ENCODE assay signal across 19 mouse cellular contexts in genomic region chr2:52567421-52567820, GRCm38 (mm10).
DNase-seq lines count a peak whose midpoint lies in the region; ATAC-seq and TF ChIP-seq lines count a peak whose summit lies in the region.
"Had no signal": no experiment of that assay in that cellular context is flagged by ENCODE, and none has a peak within 500 bp of the region (broad histone marks: within the 10 kb centered on the region; RNA-seq: fewer than 3 reads in every experiment).

No protein-coding gene starts in this region.

- no peak overlapping the region for H3K4me3 ChIP-seq in heart, embryonic 11.5 days (ENCODE audit: low read depth, low read length)
- H3K4me3 ChIP-seq in heart, postnatal 0 days (ENCODE audit: low read depth, low read length) = no peak overlapping the region
- H3K4me3 ChIP-seq in hindbrain, embryonic 10.5 days = no peak overlapping the region
- H3K4me3 ChIP-seq: embryonic facial prominence, embryonic 10.5 days; heart, embryonic 13.5 days; intestine, embryonic 15.5 days had no signal

- H3K36me3 ChIP-seq in heart, embryonic 11.5 days (ENCODE audit: control insufficient read depth, insufficient read depth, low read length) = no peaks in the 10 kb centered on the region
- H3K36me3 ChIP-seq in heart, postnatal 0 days (replicated peaks; ENCODE audit: control insufficient read depth, insufficient read depth, low read length) = no peaks in the 10 kb centered on the region
- H3K36me3 ChIP-seq in hindbrain, embryonic 10.5 days = no peaks in the 10 kb centered on the region
- H3K36me3 ChIP-seq: embryonic facial prominence, embryonic 10.5 days; heart, embryonic 13.5 days; intestine, embryonic 15.5 days had no signal

- DNase-seq in heart, adult 18-20 months = peak; percentile 60 to 83
- peak; percentile 73 to 76 for DNase-seq in heart, adult 9 months (ENCODE audit: low spot score in 2 of 2)
- peak; percentile 41 for DNase-seq in heart, postnatal 0 days (ENCODE audit: low spot score)
- peak; percentile 38 for DNase-seq in heart, postnatal 4 days
- no peak for DNase-seq in layer of hippocampus, postnatal 10 days (ENCODE audit: low spot score in 2 of 2)
- no peak for DNase-seq in hindbrain, embryonic 10.5 days (ENCODE audit: low spot score)
- DNase-seq in ovary, postnatal 36 days (ENCODE audit: low spot score) = no peak
- DNase-seq: adrenal gland, adult 2 months; adrenal gland, postnatal 25 days; cerebellum, adult 18-20 months; cerebellum, adult 9-11 months; gastrocnemius, postnatal 25 days; kidney, adult 18-20 months had no signal

- no peak overlapping the region for H3K9ac ChIP-seq in heart, embryonic 11.5 days (ENCODE audit: low read depth, low read length)
- H3K9ac ChIP-seq in heart, postnatal 0 days (replicated peaks; ENCODE audit: low read depth, low read length) = no peak overlapping the region
- H3K9ac ChIP-seq: heart, embryonic 13.5 days; hindbrain, embryonic 14.5 days; intestine, embryonic 15.5 days had no signal

- H3K27me3 ChIP-seq in heart, embryonic 11.5 days (ENCODE audit: control insufficient read depth, insufficient read depth, low read length) = no peaks in the 10 kb centered on the region
- H3K27me3 ChIP-seq in heart, postnatal 0 days (ENCODE audit: control insufficient read depth, insufficient read depth, low read length) = no peaks in the 10 kb centered on the region
- H3K27me3 ChIP-seq in hindbrain, embryonic 10.5 days (ENCODE audit: insufficient read depth, poor library complexity, severe bottlenecking) = no peaks in the 10 kb centered on the region
- H3K27me3 ChIP-seq: heart, embryonic 13.5 days; intestine, embryonic 15.5 days had no signal

- peaks cover 19% of the 10 kb centered on the region for H3K4me1 ChIP-seq in heart, embryonic 11.5 days (ENCODE audit: control insufficient read depth, insufficient read depth, low read length)
- H3K4me1 ChIP-seq in heart, postnatal 0 days (ENCODE audit: control insufficient read depth, insufficient read depth) = peaks cover 19% of the 10 kb centered on the region; the same call in 1 of the 2 replicates
- H3K4me1 ChIP-seq in hindbrain, embryonic 10.5 days (replicated peaks) = no peaks in the 10 kb centered on the region
- H3K4me1 ChIP-seq: embryonic facial prominence, embryonic 10.5 days; intestine, embryonic 15.5 days had no signal

- ATAC-seq in heart, embryonic 11.5 days (replicated peaks; ENCODE audit: insufficient number of reproducible peaks, low FRiP score, low TSS enrichment) = no peak
- no peak for ATAC-seq in heart, postnatal 0 days (ENCODE audit: insufficient read depth, low read depth)
- ATAC-seq: forebrain, embryonic 14.5 days; intestine, embryonic 15.5 days had no signal

- H3K9me3 ChIP-seq in heart, embryonic 11.5 days (replicated peaks; ENCODE audit: control insufficient read depth, low read length) = no peaks in the 10 kb centered on the region
- H3K9me3 ChIP-seq in heart, postnatal 0 days (replicated peaks; ENCODE audit: control insufficient read depth, low read length) = no peaks in the 10 kb centered on the region
- no peaks in the 10 kb centered on the region for H3K9me3 ChIP-seq in hindbrain, embryonic 10.5 days
- H3K9me3 ChIP-seq: embryonic facial prominence, embryonic 10.5 days; heart, embryonic 13.5 days; intestine, embryonic 15.5 days had no signal

- no peak for TF ChIP-seq CTCF in heart, postnatal 0 days (IDR thresholded peaks at IDR 0.05; ENCODE audit: low read depth)

- no peak overlapping the region for H3K4me2 ChIP-seq in heart, embryonic 11.5 days
- no peak overlapping the region for H3K4me2 ChIP-seq in heart, postnatal 0 days (ENCODE audit: low read depth, low read length)
- H3K4me2 ChIP-seq: heart, embryonic 13.5 days; hindbrain, embryonic 14.5 days; intestine, embryonic 15.5 days had no signal

- no peak overlapping the region for H3K27ac ChIP-seq in heart, embryonic 11.5 days (ENCODE audit: low read depth, low read length)
- no peak overlapping the region for H3K27ac ChIP-seq in heart, postnatal 0 days (ENCODE audit: low read depth)
- no peak overlapping the region for H3K27ac ChIP-seq in hindbrain, embryonic 10.5 days
- H3K27ac ChIP-seq: embryonic facial prominence, embryonic 10.5 days; heart, embryonic 13.5 days; hindbrain, embryonic 14.5 days; intestine, embryonic 15.5 days had no signal

- 69% methylated on average over 3 of the region's 3 CpGs for WGBS in heart, embryonic 11.5 days (ENCODE audit: insufficient replicate concordance)
- WGBS in heart, postnatal 0 days = 70% methylated on average over 3 of the region's 3 CpGs
- 75% methylated on average over 3 of the region's 3 CpGs for WGBS in hindbrain, embryonic 10.5 days

- no peak for TF ChIP-seq EP300 in heart, postnatal 0 days (IDR thresholded peaks at IDR 0.05; ENCODE audit: low read depth)

Comparison
In these comparisons a context has a peak if more than half of its experiments do, and no peak if none do; other contexts are left out.
1. DNase-seq: peak in heart, adult 18-20 months (2 of 2), heart, adult 9 months (2 of 2), heart, postnatal 0 days (single experiment) and heart, postnatal 4 days (single experiment); none in layer of hippocampus, postnatal 10 days (0 of 2), hindbrain, embryonic 10.5 days (single experiment) and ovary, postnatal 36 days (single experiment).